Mouse (Mus musculus): ENCODE measurements around the gene Dennd4c. TPM values are rescaled to one million over a fixed set of nuclear protein-coding genes. Genes with fewer than 3 reads are reported as not detected.
A peak's percentile ranks its signal among the peaks of the same experiment; 100 is the strongest.

The Dennd4c gene
- polyA plus RNA-seq, 1 experiment, result 2.4 TPM

- peaks cover 22% of the 10 kb centered on the region for H3K36me3 ChIP-seq (ENCODE audit: control insufficient read depth, insufficient read depth, low read length)
- H3K27ac ChIP-seq (ENCODE audit: insufficient read depth, low read length), result peak within 1 kb of the TSS; percentile 89
- peak; percentile 94 to 96 for DNase-seq (ENCODE audit: low read depth in 1 of 2, low spot score in 2 of 2)
- no peaks in the 10 kb centered on the region for H3K27me3 ChIP-seq (ENCODE audit: control insufficient read depth, insufficient read depth, low read length)
- H3K4me3 ChIP-seq (ENCODE audit: extremely low read depth, insufficient read depth, insufficient read length), result peak within 1 kb of the TSS; percentile 82
- TF ChIP-seq CTCF (IDR thresholded peaks at IDR 0.05; ENCODE audit: extremely low read depth, insufficient read depth, insufficient read length, insufficient replicate concordance) (no peak), POLR2A (IDR thresholded peaks at IDR 0.05; ENCODE audit: low read depth, low read length) (peak; percentile 85)
- H3K4me1 ChIP-seq (ENCODE audit: control insufficient read depth, insufficient read depth, insufficient read length), result no peaks in the 10 kb centered on the region; the same call in 1 of the 2 replicates
- WGBS, result under 1% methylated on average over 68 of the region's 68 CpGs
Observed at GRCm38 (mm10) chr4:86857113-86858069, 109.0 kb downstream of the Dennd4c start, which contains the start of gene Rps6. Gene Rps6, minus strand, starts transcription at chr4:86857412.

- Histone ChIP-seq H3K4me3 (ENCODE audit: extremely low read depth, insufficient read depth, insufficient read length) (peak overlapping the region; percentile 75; the same call in 1 of the 2 replicates), H3K27me3 (ENCODE audit: control insufficient read depth, insufficient read depth, low read length) (no peaks in the 10 kb centered on the region), H3K27ac (ENCODE audit: insufficient read depth, low read length) (no peak overlapping the region), H3K36me3 (ENCODE audit: control insufficient read depth, insufficient read depth, low read length) (peaks cover 17% of the 10 kb centered on the region), H3K4me1 (ENCODE audit: control insufficient read depth, insufficient read depth, insufficient read length) (no peaks in the 10 kb centered on the region; the same call in 1 of the 2 replicates)
- no peak for DNase-seq (ENCODE audit: low read depth in 1 of 2, low spot score in 2 of 2)
- 62% methylated on average over 12 of the region's 12 CpGs for WGBS
- TF ChIP-seq CTCF (IDR thresholded peaks at IDR 0.05; ENCODE audit: extremely low read depth, insufficient read depth, insufficient read length, insufficient replicate concordance) (no peak), POLR2A (IDR thresholded peaks at IDR 0.05; ENCODE audit: low read depth, low read length) (no peak)
Observed at GRCm38 (mm10) chr4:86858070-86858440, 109.7 kb downstream of the Dennd4c start.

- WGBS, result 92% methylated on average over 5 of the region's 5 CpGs
- H3K27me3 ChIP-seq (ENCODE audit: control insufficient read depth, insufficient read depth, low read length), result no peaks in the 10 kb centered on the region
- DNase-seq (ENCODE audit: low read depth in 1 of 2, low spot score in 2 of 2), result no peak
- no peak overlapping the region for H3K27ac ChIP-seq (ENCODE audit: insufficient read depth, low read length)
- H3K4me1 ChIP-seq (ENCODE audit: control insufficient read depth, insufficient read depth, insufficient read length), result no peaks in the 10 kb centered on the region
- TF ChIP-seq POLR2A (IDR thresholded peaks at IDR 0.05; ENCODE audit: low read depth, low read length) (no peak), CTCF (IDR thresholded peaks at IDR 0.05; ENCODE audit: extremely low read depth, insufficient read depth, insufficient read length, insufficient replicate concordance) (no peak)
- no peaks in the 10 kb centered on the region for H3K36me3 ChIP-seq (ENCODE audit: control insufficient read depth, insufficient read depth, low read length)
- no peak overlapping the region for H3K4me3 ChIP-seq (ENCODE audit: extremely low read depth, insufficient read depth, insufficient read length)
Observed at GRCm38 (mm10) chr4:86864087-86864486, 115.7 kb downstream of the Dennd4c start.

GRCm38 (mm10) chr4:86871988-86872387 is 123.6 kb downstream of the Dennd4c start:
- Histone ChIP-seq H3K27ac (ENCODE audit: insufficient read depth, low read length) (no peak overlapping the region), H3K27me3 (ENCODE audit: control insufficient read depth, insufficient read depth, low read length) (peaks cover 3% of the 10 kb centered on the region; the same call in 1 of the 2 replicates), H3K4me3 (ENCODE audit: extremely low read depth, insufficient read depth, insufficient read length) (no peak overlapping the region), H3K36me3 (ENCODE audit: control insufficient read depth, insufficient read depth, low read length) (no peaks in the 10 kb centered on the region), H3K4me1 (ENCODE audit: control insufficient read depth, insufficient read depth, insufficient read length) (no peaks in the 10 kb centered on the region; the same call in 1 of the 2 replicates)
- TF ChIP-seq CTCF (IDR thresholded peaks at IDR 0.05; ENCODE audit: extremely low read depth, insufficient read depth, insufficient read length, insufficient replicate concordance) (no peak), POLR2A (IDR thresholded peaks at IDR 0.05; ENCODE audit: low read depth, low read length) (no peak)
- DNase-seq (ENCODE audit: low read depth in 1 of 2, low spot score in 2 of 2), result no peak

- Histone ChIP-seq H3K4me3 (ENCODE audit: extremely low read depth, insufficient read depth, insufficient read length) (no peak overlapping the region), H3K36me3 (ENCODE audit: control insufficient read depth, insufficient read depth, low read length) (no peaks in the 10 kb centered on the region), H3K27me3 (ENCODE audit: control insufficient read depth, insufficient read depth, low read length) (peaks cover 3% of the 10 kb centered on the region; the same call in 1 of the 2 replicates), H3K27ac (ENCODE audit: insufficient read depth, low read length) (no peak overlapping the region), H3K4me1 (ENCODE audit: control insufficient read depth, insufficient read depth, insufficient read length) (no peaks in the 10 kb centered on the region; the same call in 1 of the 2 replicates)
- TF ChIP-seq CTCF (IDR thresholded peaks at IDR 0.05; ENCODE audit: extremely low read depth, insufficient read depth, insufficient read length, insufficient replicate concordance) (no peak), POLR2A (IDR thresholded peaks at IDR 0.05; ENCODE audit: low read depth, low read length) (no peak)
- DNase-seq (ENCODE audit: low read depth in 1 of 2, low spot score in 2 of 2), result no peak
- WGBS, result 80% methylated on average over 4 of the region's 4 CpGs
Observed at GRCm38 (mm10) chr4:86873072-86873471, 124.7 kb downstream of the Dennd4c start.

GRCm38 (mm10) chr4:86874146-86874847 is 125.9 kb downstream of the Dennd4c start, which contains the start of gene Acer2:
Gene Acer2, plus strand, starts transcription at chr4:86874396.
- H3K4me3 ChIP-seq (ENCODE audit: extremely low read depth, insufficient read depth, insufficient read length), result peak within 1 kb of the TSS; percentile 76
- no peak for TF ChIP-seq CTCF (IDR thresholded peaks at IDR 0.05; ENCODE audit: extremely low read depth, insufficient read depth, insufficient read length, insufficient replicate concordance)
- peak; percentile 37; the same call in 1 of the 2 replicates for TF ChIP-seq POLR2A (IDR thresholded peaks at IDR 0.05; ENCODE audit: low read depth, low read length)
- peaks cover 3% of the 10 kb centered on the region; the same call in 1 of the 2 replicates for H3K27me3 ChIP-seq (ENCODE audit: control insufficient read depth, insufficient read depth, low read length)
- under 1% methylated on average over 46 of the region's 60 CpGs for WGBS
- no peak within 1 kb of the TSS for H3K27ac ChIP-seq (ENCODE audit: insufficient read depth, low read length)
- DNase-seq (ENCODE audit: low read depth in 1 of 2, low spot score in 2 of 2), result peak; percentile 63 to 95
- no peaks in the 10 kb centered on the region for H3K36me3 ChIP-seq (ENCODE audit: control insufficient read depth, insufficient read depth, low read length)
- no peaks in the 10 kb centered on the region; the same call in 1 of the 2 replicates for H3K4me1 ChIP-seq (ENCODE audit: control insufficient read depth, insufficient read depth, insufficient read length)
